Mouse (Mus musculus) olfactory bulb, adult 2 months (tissue): ENCODE data around the gene Sugt1. TPM values are rescaled to one million over a fixed set of nuclear protein-coding genes. Genes with fewer than 3 reads are reported as not detected.

ENCODE experiments used
- H3K27ac ChIP-seq: fragments of 200-500 bp; 2 replicates; pipeline ENCODE4 v1.5.1; 2012; ENCODE audit warnings: low read depth, low read length; ENCODE audit not compliant: insufficient read depth
- H3K4me1 ChIP-seq: fragments of 200-500 bp; 2 replicates; pipeline ENCODE4 v1.6.1; 2012; ENCODE audit warnings: low read length; ENCODE audit not compliant: control insufficient read depth, insufficient read depth
- H3K4me3 ChIP-seq: fragments of 200-500 bp; 2 replicates; pipeline ENCODE4 v1.5.1; 2012; ENCODE audit warnings: mild to moderate bottlenecking, low read depth, low read length, moderate library complexity; ENCODE audit not compliant: insufficient read depth
- CTCF ChIP-seq: fragments of 200-500 bp; IDR thresholded peaks from 2 replicates; pipeline ENCODE4 v1.5.1; 2012; ENCODE audit warnings: low read depth, mild to moderate bottlenecking, low read length, moderate library complexity; ENCODE audit not compliant: insufficient read depth
- POLR2A ChIP-seq: fragments of 200-500 bp; IDR thresholded peaks from 2 replicates; pipeline ENCODE4 v1.6.1; 2012; ENCODE audit warnings: mild to moderate bottlenecking, low read depth, low read length, moderate library complexity; ENCODE audit not compliant: insufficient read depth
- WGBS: fragments of 180-500 bp; shearing (Covaris S2); methylation state at CpG from one replicate; pipeline ENCODE4 v1.1.7; 2018; 5-methylcytosine and 5-hydroxymethylcytosine counted together
- polyA plus RNA-seq: library from polyadenylated mRNA; stranded (reverse); fragments of >200 nt; gene quantifications from 2 replicates; pipeline ENCODE4 v1.2.4, GENCODE M21; 2012; ENCODE audit warnings: low replicate concordance; ENCODE audit not compliant: missing spikeins, insufficient read depth, insufficient read length

Gene Sugt1
- polyA plus RNA-seq, 1 experiment: not detected

DNA sequence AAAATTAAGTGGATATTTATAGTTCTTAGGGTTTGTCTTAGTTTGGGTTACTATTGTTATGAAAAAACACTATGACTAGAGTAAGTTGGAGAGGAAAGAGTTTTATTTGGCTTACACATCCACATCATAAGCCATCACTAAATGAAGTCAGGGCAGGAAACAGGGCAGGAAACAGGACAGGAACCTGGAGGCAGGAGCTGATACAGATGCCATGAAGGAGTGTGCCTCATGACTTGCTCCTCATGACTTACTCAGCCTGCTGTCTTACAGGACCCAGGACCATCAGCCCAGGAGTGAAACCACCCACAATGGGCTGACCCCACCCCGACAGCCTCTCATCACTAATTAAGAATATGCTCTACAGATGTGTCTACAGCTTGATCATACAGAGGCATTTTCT lies 13.1 kb upstream of the Sugt1 start:
- no peak for TF ChIP-seq POLR2A
- no peak for TF ChIP-seq CTCF
- Histone ChIP-seq H3K4me1 (no peaks in the 10 kb centered on the region), H3K27ac (no peak overlapping the region), H3K4me3 (no peak overlapping the region)
- 96% methylated on average over 1 of the region's 1 CpGs for WGBS

DNA sequence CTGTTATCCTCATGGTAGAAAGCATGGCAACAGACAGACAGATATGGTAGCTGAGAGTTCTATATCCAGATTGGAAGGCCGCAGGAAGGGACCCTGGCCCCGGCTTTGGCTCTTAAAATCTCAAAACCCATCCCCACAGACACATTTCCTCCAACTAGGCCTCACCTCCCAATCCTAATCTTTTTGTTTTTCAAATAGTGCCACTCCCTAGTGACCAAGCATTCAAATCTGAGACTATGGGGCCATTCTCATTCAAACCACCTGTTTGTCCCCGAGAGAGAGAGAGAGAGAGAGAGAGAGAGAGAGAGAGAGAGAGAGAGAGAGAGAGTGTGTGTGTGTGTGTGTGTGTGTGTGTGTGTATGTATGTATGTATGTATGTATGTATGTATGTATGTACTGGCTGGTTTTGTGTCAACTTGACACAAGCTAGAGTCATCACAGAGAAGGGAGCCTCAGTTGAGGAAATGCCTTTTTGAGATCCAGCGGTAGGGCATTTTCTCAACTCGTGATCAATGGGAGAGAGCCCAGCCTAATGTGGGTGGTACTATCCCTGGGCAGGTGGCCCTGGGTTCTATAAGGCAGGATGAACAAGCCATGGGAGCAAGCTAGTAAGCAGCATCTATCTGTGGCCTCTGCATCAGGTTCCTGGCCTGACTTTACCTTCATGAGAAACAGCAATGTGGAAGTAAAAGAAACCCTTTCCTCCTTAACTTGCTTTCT lies 3.8 kb upstream of the Sugt1 start:
- TF ChIP-seq CTCF (no peak), POLR2A (no peak)
- no peak overlapping the region for H3K27ac ChIP-seq
- 87% methylated on average over 5 of the region's 5 CpGs for WGBS

DNA sequence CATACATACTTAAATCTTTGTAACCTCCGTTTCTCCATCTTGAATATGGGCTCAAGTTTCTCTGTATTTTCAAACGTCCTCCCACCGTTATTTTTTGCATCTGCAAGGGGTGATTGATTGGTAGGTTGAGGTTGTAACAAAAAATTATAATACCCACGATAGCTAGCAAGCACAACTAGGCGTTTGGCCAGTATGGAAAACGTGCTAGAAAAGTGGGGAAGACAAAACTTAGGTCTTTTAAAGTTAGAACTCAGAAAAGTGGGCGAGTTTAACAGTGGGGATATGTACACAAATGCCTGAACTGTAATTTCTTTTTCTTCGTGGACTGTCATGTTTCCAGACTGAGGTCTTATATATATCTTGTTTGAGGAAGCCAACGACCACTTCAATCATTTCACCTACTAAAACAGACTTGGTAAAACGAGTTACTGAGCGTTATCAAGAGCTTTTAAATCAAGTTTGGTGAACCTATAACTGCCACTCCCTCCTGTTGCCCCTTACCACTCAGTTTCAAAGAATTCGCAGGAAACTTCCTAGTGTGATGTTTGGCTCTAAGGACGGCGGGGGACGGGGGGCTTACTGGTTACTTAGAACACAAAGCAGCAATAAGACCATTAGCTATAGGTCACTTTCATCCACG lies 872 bp upstream of the Sugt1 start:
- Histone ChIP-seq H3K27ac (peak overlapping the region; percentile 92), H3K4me1 (peaks cover 2% of the 10 kb centered on the region; the same call in 1 of the 2 replicates), H3K4me3 (peak overlapping the region; percentile 56)
- 35% methylated on average over 16 of the region's 16 CpGs for WGBS
- TF ChIP-seq POLR2A (no peak), CTCF (no peak)

More for the DNA sequence above, 3.8 kb upstream of the Sugt1 start:
- Histone ChIP-seq H3K4me1 (peaks cover under 1% of the 10 kb centered on the region; the same call in 1 of the 2 replicates), H3K4me3 (no peak overlapping the region)

DNA sequence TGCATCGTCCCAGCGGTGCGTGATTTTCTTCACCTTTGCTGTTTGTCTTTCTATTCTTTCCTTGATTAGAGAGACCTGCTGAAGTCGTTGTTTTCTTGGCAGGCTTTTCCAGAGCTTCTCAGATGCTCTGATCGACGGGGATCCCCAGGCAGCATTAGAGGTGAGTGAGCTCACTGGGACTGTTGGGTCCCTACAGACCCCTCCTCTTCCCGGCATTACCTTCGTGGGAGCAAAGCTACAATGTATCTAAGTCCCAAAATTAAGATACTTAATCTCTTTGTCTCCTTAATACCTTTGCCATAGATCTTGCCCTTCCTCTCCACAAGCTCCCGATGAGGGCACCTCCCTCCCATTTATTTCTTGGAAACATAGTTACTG lies 350 bp downstream of the Sugt1 start:
- no peak for TF ChIP-seq POLR2A
- no peak for TF ChIP-seq CTCF
- H3K4me1 ChIP-seq: peaks cover 2% of the 10 kb centered on the region; the same call in 1 of the 2 replicates
- under 1% methylated on average over 9 of the region's 9 CpGs for WGBS
- peak overlapping the region; percentile 56 for H3K4me3 ChIP-seq
- H3K27ac ChIP-seq: no peak overlapping the region

DNA sequence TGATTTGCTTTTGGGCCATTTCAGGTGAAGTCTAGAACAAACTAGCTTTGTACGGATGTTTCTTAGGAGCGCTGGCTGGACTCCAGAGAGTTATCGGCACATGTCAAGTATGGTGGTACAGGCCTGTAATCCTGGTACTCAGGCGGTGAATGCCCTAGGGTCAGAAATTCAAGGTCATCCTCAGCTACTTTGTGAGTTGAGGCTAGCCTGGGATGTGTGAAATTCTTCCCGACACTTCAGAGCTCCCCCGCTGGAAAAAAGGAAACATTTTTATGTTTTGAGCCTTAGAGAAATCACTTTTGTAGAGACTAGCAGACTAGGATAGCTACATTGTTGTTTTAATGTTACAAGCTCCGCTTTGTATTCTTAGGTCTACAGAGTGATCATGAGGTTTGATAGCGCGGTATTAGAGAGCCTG lies 1.1 kb downstream of the Sugt1 start:
- 83% methylated on average over 9 of the region's 9 CpGs for WGBS
- Histone ChIP-seq H3K4me3 (no peak overlapping the region), H3K4me1 (peaks cover 2% of the 10 kb centered on the region; the same call in 1 of the 2 replicates), H3K27ac (no peak overlapping the region)
- no peak for TF ChIP-seq CTCF
- TF ChIP-seq POLR2A: no peak

DNA sequence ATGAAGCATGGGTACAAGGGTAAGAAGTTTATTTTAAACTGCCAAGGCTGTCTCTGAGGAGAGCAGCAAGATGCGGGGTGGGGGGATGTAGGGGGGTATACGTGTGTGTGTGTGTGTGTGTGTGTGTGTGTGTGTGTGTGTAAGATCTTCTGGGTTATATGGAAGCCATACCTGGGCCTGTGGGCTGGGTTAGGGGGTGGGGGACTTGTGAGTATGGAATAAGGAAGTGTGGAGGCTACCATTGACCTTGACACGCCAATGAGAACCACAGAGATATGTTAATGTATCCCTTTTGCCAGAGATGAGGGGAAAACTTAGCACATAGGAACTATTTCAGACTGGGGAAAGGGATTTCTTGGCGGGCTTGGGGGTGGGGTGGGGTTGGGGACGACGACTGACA lies 1.9 kb downstream of the Sugt1 start:
- peaks cover 2% of the 10 kb centered on the region; the same call in 1 of the 2 replicates for H3K4me1 ChIP-seq
- WGBS: 89% methylated on average over 6 of the region's 6 CpGs
- H3K27ac ChIP-seq: no peak overlapping the region
- H3K4me3 ChIP-seq: no peak overlapping the region
- no peak for TF ChIP-seq CTCF
- no peak for TF ChIP-seq POLR2A

DNA sequence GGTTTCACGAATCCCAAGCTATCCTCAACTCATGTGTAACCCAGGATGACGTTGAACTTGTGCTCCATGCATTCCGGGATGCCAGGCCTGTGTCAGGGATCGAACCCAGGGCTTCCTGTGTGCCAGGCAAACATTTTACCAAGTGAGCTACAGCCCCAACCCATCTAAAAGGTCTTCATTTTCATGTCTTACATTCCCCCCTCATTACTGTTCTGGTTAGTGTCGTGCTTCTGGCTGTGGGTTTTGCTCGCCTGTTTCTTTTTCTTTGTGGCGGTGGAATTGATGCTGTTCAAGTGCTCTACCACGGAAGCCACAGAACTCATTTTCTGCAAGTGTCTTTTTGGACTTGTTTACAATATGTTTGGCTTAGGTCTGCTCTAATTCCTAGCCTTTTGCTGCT lies 3.4 kb downstream of the Sugt1 start:
- H3K27ac ChIP-seq: no peak overlapping the region
- TF ChIP-seq CTCF (no peak), POLR2A (no peak)
- H3K4me3 ChIP-seq: no peak overlapping the region
- WGBS: 93% methylated on average over 8 of the region's 8 CpGs
- H3K4me1 ChIP-seq: peaks cover 2% of the 10 kb centered on the region; the same call in 1 of the 2 replicates

DNA sequence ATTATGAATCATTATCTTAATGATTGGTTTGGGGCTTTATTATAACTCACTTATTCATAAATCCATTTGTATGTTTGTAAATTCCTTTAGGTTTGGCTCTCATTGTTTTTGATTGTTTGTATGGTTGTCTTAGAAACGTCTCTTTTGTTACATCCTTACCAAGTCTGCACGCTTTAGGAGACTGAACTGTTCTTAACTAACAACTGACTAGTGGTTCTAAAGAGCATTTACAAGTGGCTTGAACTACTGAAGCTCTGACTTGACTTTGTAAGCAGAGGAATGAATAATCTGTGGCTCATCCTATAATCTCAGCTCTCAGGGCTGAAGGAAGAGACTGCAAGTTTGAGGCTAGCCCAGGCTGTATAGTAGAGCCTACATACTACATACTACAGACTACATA lies 4.1 kb downstream of the Sugt1 start:
- H3K27ac ChIP-seq: no peak overlapping the region
- TF ChIP-seq POLR2A (no peak), CTCF (no peak)
- H3K4me1 ChIP-seq: peaks cover 2% of the 10 kb centered on the region; the same call in 1 of the 2 replicates
- 86% methylated on average over 2 of the region's 2 CpGs for WGBS
- H3K4me3 ChIP-seq: no peak overlapping the region

DNA sequence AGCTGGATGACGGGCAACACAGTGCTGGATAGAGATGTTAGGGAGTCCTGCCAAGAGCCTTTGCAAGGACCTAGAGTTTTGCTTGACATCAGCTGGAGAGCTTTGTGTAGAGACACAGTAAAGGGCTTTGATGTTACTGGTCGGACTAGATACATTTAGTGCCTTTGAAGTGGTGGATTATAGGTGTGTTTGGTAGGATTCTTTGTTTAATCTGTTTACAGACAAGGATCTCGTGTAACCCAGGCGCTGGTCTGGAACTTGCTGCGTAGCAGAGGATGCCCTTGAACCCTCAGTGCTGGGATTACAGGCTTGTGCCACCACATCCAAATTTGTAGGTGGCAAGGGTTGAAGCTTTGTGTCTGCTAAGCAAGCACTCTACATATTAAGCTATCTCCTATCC lies 6.6 kb downstream of the Sugt1 start:
- WGBS: 83% methylated on average over 5 of the region's 5 CpGs
- no peaks in the 10 kb centered on the region for H3K4me1 ChIP-seq

More for the DNA sequence above, 6.6 kb downstream of the Sugt1 start:
- Histone ChIP-seq H3K4me3 (no peak overlapping the region), H3K27ac (no peak overlapping the region)
- no peak for TF ChIP-seq CTCF
- TF ChIP-seq POLR2A: no peak
